Mouse (Mus musculus): ENCODE measurements around the gene Tppp3. TPM values are rescaled to one million over a fixed set of nuclear protein-coding genes. Genes with fewer than 3 reads are reported as not detected.

The Tppp3 gene
- polyA plus RNA-seq, 1 experiment from 2014 or later, result 106 TPM

DNA sequence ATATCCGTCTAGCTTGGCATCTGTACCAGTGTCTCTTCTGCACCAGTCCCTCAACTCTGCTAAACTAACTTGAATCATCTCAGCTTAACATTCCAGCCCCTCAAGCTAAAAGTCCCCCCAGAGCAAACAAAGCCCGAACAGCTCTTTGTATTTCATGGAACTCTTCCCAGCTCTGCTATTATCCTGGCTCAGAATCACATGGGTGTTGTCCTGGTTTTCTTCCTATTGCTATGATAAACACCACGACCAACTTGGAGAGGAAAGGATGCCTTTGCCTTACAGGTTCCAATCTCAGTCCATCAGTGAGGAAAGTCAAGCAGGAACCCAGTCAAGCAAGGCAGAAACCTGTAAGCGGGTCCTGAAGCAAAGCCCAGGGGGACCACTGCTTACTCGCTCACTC, 37.8 kb downstream of the Tppp3 start:
- WGBS, result 32% methylated on average over 5 of the region's 5 CpGs

GRCm38 (mm10) chr8:105433021-105433420, 38.3 kb downstream of the Tppp3 start:
- H3K27me3 ChIP-seq (ENCODE audit: control insufficient read depth, insufficient read depth, low read length), result no peaks in the 10 kb centered on the region
- peak overlapping the region; percentile 52 for H3K27ac ChIP-seq (ENCODE audit: low read depth, low read length)
- no peaks in the 10 kb centered on the region for H3K9me3 ChIP-seq (ENCODE audit: control insufficient read depth, low read length)
- H3K36me3 ChIP-seq (ENCODE audit: control insufficient read depth, insufficient read depth, low read length), result no peaks in the 10 kb centered on the region
- no peak overlapping the region for H3K4me2 ChIP-seq
- H3K9ac ChIP-seq (ENCODE audit: low read length), result no peak overlapping the region
- 43% methylated on average over 6 of the region's 6 CpGs for WGBS
- no peak overlapping the region for H3K4me3 ChIP-seq (ENCODE audit: low read depth, low read length)
- DNase-seq (ENCODE audit: low spot score, missing footprints) (no peak), ATAC-seq (ENCODE audit: low FRiP score) (no peak)
- H3K4me1 ChIP-seq (ENCODE audit: control insufficient read depth, insufficient read depth, low read length), result peaks cover 11% of the 10 kb centered on the region

More for the DNA sequence above, 37.8 kb downstream of the Tppp3 start:
- Histone ChIP-seq H3K4me2 (no peak overlapping the region), H3K9ac (ENCODE audit: low read length) (no peak overlapping the region), H3K27ac (ENCODE audit: low read depth, low read length) (peak overlapping the region; percentile 52), H3K4me1 (ENCODE audit: control insufficient read depth, insufficient read depth, low read length) (peaks cover 11% of the 10 kb centered on the region), H3K4me3 (ENCODE audit: low read depth, low read length) (no peak overlapping the region), H3K9me3 (ENCODE audit: control insufficient read depth, low read length) (no peaks in the 10 kb centered on the region), H3K36me3 (ENCODE audit: control insufficient read depth, insufficient read depth, low read length) (no peaks in the 10 kb centered on the region), H3K27me3 (ENCODE audit: control insufficient read depth, insufficient read depth, low read length) (no peaks in the 10 kb centered on the region)
- ATAC-seq (ENCODE audit: low FRiP score) (0 out of 2 replicates have a peak, but pooled peaks have one; percentile 46), DNase-seq (ENCODE audit: low spot score, missing footprints) (no peak)

- Histone ChIP-seq H3K27me3 (ENCODE audit: control insufficient read depth, insufficient read depth, low read length) (no peaks in the 10 kb centered on the region), H3K9me3 (ENCODE audit: control insufficient read depth, low read length) (no peaks in the 10 kb centered on the region), H3K4me2 (no peak overlapping the region), H3K4me1 (ENCODE audit: control insufficient read depth, insufficient read depth, low read length) (peaks cover 11% of the 10 kb centered on the region), H3K27ac (ENCODE audit: low read depth, low read length) (no peak overlapping the region; the same call in 1 of the 2 replicates), H3K4me3 (ENCODE audit: low read depth, low read length) (no peak overlapping the region), H3K9ac (ENCODE audit: low read length) (no peak overlapping the region), H3K36me3 (ENCODE audit: control insufficient read depth, insufficient read depth, low read length) (no peaks in the 10 kb centered on the region)
- no peak for DNase-seq (ENCODE audit: low spot score, missing footprints)
- 67% methylated on average over 7 of the region's 7 CpGs for WGBS
- ATAC-seq (ENCODE audit: low FRiP score), result 0 out of 2 replicates have a peak, but pooled peaks have one; percentile 40
Measured at GRCm38 (mm10) chr8:105431743-105432515, 39.4 kb downstream of the Tppp3 start.

DNA sequence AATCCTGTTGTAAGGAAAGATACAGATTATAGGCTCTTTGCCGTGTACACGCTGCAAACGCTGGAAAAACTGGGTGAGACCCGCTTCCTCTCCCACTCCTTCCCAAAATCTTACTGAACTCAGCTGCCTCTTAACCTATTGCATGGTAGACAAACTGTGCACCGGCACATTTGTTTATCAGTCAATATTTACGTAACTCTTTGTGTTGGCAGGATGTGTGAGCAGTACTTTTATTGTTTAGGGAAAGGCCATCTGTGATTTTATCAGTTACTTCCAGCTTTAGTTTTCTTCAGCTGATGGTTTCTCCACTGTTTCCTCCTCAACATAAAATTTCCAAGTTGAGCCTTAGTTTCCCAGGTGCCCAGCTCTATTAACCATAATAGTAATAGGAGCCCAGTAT, 44.4 kb downstream of the Tppp3 start:
- H3K4me2 ChIP-seq, result no peak overlapping the region
- no peaks in the 10 kb centered on the region for H3K36me3 ChIP-seq (ENCODE audit: control insufficient read depth, insufficient read depth, low read length)
- ATAC-seq (ENCODE audit: low FRiP score) (no peak), DNase-seq (ENCODE audit: low spot score, missing footprints) (no peak)
- 80% methylated on average over 6 of the region's 6 CpGs for WGBS
- H3K4me3 ChIP-seq (ENCODE audit: low read depth, low read length), result no peak overlapping the region
- no peaks in the 10 kb centered on the region for H3K9me3 ChIP-seq (ENCODE audit: control insufficient read depth, low read length)
- no peaks in the 10 kb centered on the region for H3K27me3 ChIP-seq (ENCODE audit: control insufficient read depth, insufficient read depth, low read length)
- H3K27ac ChIP-seq (ENCODE audit: low read depth, low read length), result no peak overlapping the region
- H3K4me1 ChIP-seq (ENCODE audit: control insufficient read depth, insufficient read depth, low read length), result no peaks in the 10 kb centered on the region
- H3K9ac ChIP-seq (ENCODE audit: low read length), result no peak overlapping the region

- H3K4me3 ChIP-seq (ENCODE audit: low read depth, low read length), result no peak overlapping the region
- ATAC-seq (ENCODE audit: low FRiP score), result no peak
- no peaks in the 10 kb centered on the region for H3K27me3 ChIP-seq (ENCODE audit: control insufficient read depth, insufficient read depth, low read length)
- WGBS, result 78% methylated on average over 1 of the region's 1 CpGs
- no peak overlapping the region for H3K27ac ChIP-seq (ENCODE audit: low read depth, low read length)
- H3K4me1 ChIP-seq (ENCODE audit: control insufficient read depth, insufficient read depth, low read length), result no peaks in the 10 kb centered on the region
- peak; percentile 26 for DNase-seq (ENCODE audit: low spot score, missing footprints)
- no peak overlapping the region for H3K9ac ChIP-seq (ENCODE audit: low read length)
- no peaks in the 10 kb centered on the region for H3K36me3 ChIP-seq (ENCODE audit: control insufficient read depth, insufficient read depth, low read length)
- no peak overlapping the region for H3K4me2 ChIP-seq
- no peaks in the 10 kb centered on the region for H3K9me3 ChIP-seq (ENCODE audit: control insufficient read depth, low read length)
Measured at GRCm38 (mm10) chr8:105422006-105422405, 49.3 kb downstream of the Tppp3 start.

- Histone ChIP-seq H3K36me3 (ENCODE audit: control insufficient read depth, insufficient read depth, low read length) (no peaks in the 10 kb centered on the region), H3K27me3 (ENCODE audit: control insufficient read depth, insufficient read depth, low read length) (no peaks in the 10 kb centered on the region), H3K4me1 (ENCODE audit: control insufficient read depth, insufficient read depth, low read length) (no peaks in the 10 kb centered on the region), H3K9ac (ENCODE audit: low read length) (no peak overlapping the region), H3K9me3 (ENCODE audit: control insufficient read depth, low read length) (no peaks in the 10 kb centered on the region), H3K4me3 (ENCODE audit: low read depth, low read length) (no peak overlapping the region), H3K4me2 (no peak overlapping the region), H3K27ac (ENCODE audit: low read depth, low read length) (no peak overlapping the region)
- peak; percentile 6 for DNase-seq (ENCODE audit: low spot score, missing footprints)
- ATAC-seq (ENCODE audit: low FRiP score), result no peak
- WGBS, result 90% methylated on average over 4 of the region's 4 CpGs
Measured at GRCm38 (mm10) chr8:105419800-105420199, 51.5 kb downstream of the Tppp3 start.

- ATAC-seq (ENCODE audit: low FRiP score) (no peak), DNase-seq (ENCODE audit: low spot score, missing footprints) (peak; percentile 81)
- Histone ChIP-seq H3K9me3 (ENCODE audit: control insufficient read depth, low read length) (no peaks in the 10 kb centered on the region), H3K9ac (ENCODE audit: low read length) (no peak overlapping the region), H3K36me3 (ENCODE audit: control insufficient read depth, insufficient read depth, low read length) (no peaks in the 10 kb centered on the region), H3K4me1 (ENCODE audit: control insufficient read depth, insufficient read depth, low read length) (no peaks in the 10 kb centered on the region), H3K4me2 (no peak overlapping the region), H3K27ac (ENCODE audit: low read depth, low read length) (no peak overlapping the region), H3K27me3 (ENCODE audit: control insufficient read depth, insufficient read depth, low read length) (no peaks in the 10 kb centered on the region), H3K4me3 (ENCODE audit: low read depth, low read length) (no peak overlapping the region)
- 76% methylated on average over 2 of the region's 2 CpGs for whole genome bisulfite sequencing
Measured at GRCm38 (mm10) chr8:105418992-105419391, 52.3 kb downstream of the Tppp3 start.

Other genes with a start within 250 kb of the Tppp3 start
- 32.3 and 32.9 TPM in 2 replicates for gene D230025D16Rik, start 246.4 kb downstream of the Tppp3 start, polyA plus RNA-seq (2014; fragmentation: Nextera tagmentation; extraction: Ambion mirVana)
- 5.6 and 6.1 TPM in 2 replicates for gene B3gnt9, start 216.4 kb downstream of the Tppp3 start, polyA plus RNA-seq (2014; fragmentation: Nextera tagmentation; extraction: Ambion mirVana)
- 11.3 and 15.0 TPM in 2 replicates for gene Tradd, start 206.9 kb downstream of the Tppp3 start, polyA plus RNA-seq (2014; fragmentation: Nextera tagmentation; extraction: Ambion mirVana)
- gene Fbxl8, start 206.9 kb downstream of the Tppp3 start, polyA plus RNA-seq (2014; fragmentation: Nextera tagmentation; extraction: Ambion mirVana), result 0.84 and 1.5 TPM in 2 replicates
- not detected in 2 replicates for gene Hsf4, start 201.7 kb downstream of the Tppp3 start, polyA plus RNA-seq (2014; fragmentation: Nextera tagmentation; extraction: Ambion mirVana)
- 2.0 and 3.2 TPM in 2 replicates for gene Nol3, start 195.4 kb downstream of the Tppp3 start, polyA plus RNA-seq (2014; fragmentation: Nextera tagmentation; extraction: Ambion mirVana)
- 34.2 and 34.4 TPM in 2 replicates for gene 4931428F04Rik, start 181.7 kb downstream of the Tppp3 start, polyA plus RNA-seq (2014; fragmentation: Nextera tagmentation; extraction: Ambion mirVana)
- gene Exoc3l, start 175.4 kb downstream of the Tppp3 start, polyA plus RNA-seq (2014; fragmentation: Nextera tagmentation; extraction: Ambion mirVana), result 6.4 and 8.6 TPM in 2 replicates
- 94.9 and 101 TPM in 2 replicates for gene E2f4, start 173.9 kb downstream of the Tppp3 start, polyA plus RNA-seq (2014; fragmentation: Nextera tagmentation; extraction: Ambion mirVana)
- gene Elmo3, start 165.9 kb downstream of the Tppp3 start, polyA plus RNA-seq (2014; fragmentation: Nextera tagmentation; extraction: Ambion mirVana), result 0.81 and 1.8 TPM in 2 replicates
- 0.91 and 1.1 TPM in 2 replicates for gene Lrrc29, start 145.2 kb downstream of the Tppp3 start, polyA plus RNA-seq (2014; fragmentation: Nextera tagmentation; extraction: Ambion mirVana)
- gene Tmem208, start 145.2 kb downstream of the Tppp3 start, polyA plus RNA-seq (2014; fragmentation: Nextera tagmentation; extraction: Ambion mirVana), result 87.6 and 91.4 TPM in 2 replicates
- 1.6 and 2.0 TPM in 2 replicates for gene Fhod1, start 123.6 kb downstream of the Tppp3 start, polyA plus RNA-seq (2014; fragmentation: Nextera tagmentation; extraction: Ambion mirVana)
- 2.9 and 3.2 TPM in 2 replicates for gene Slc9a5, start 122.7 kb downstream of the Tppp3 start, polyA plus RNA-seq (2014; fragmentation: Nextera tagmentation; extraction: Ambion mirVana)
- gene Plekhg4, start 98.3 kb downstream of the Tppp3 start, polyA plus RNA-seq (2014; fragmentation: Nextera tagmentation; extraction: Ambion mirVana), result 0.55 and 0.61 TPM in 2 replicates
- not detected in 2 replicates for gene Kctd19, start 58.0 kb downstream of the Tppp3 start, polyA plus RNA-seq (2014; fragmentation: Nextera tagmentation; extraction: Ambion mirVana)
- 1.9 and 2.7 TPM in 2 replicates for gene Lrrc36, start 58.0 kb downstream of the Tppp3 start, polyA plus RNA-seq (2014; fragmentation: Nextera tagmentation; extraction: Ambion mirVana)
- 14.5 and 19.0 TPM in 2 replicates for gene Zdhhc1, start 25.4 kb upstream of the Tppp3 start, polyA plus RNA-seq (2014; fragmentation: Nextera tagmentation; extraction: Ambion mirVana)
- gene Hsd11b2, start 47.2 kb upstream of the Tppp3 start, polyA plus RNA-seq (2014; fragmentation: Nextera tagmentation; extraction: Ambion mirVana), result 19.8 and 24.3 TPM in 2 replicates
- gene Atp6v0d1, start 94.5 kb upstream of the Tppp3 start, polyA plus RNA-seq (2014; fragmentation: Nextera tagmentation; extraction: Ambion mirVana), result 121 and 129 TPM in 2 replicates
- gene Ripor1, start 133.7 kb upstream of the Tppp3 start, polyA plus RNA-seq (2014; fragmentation: Nextera tagmentation; extraction: Ambion mirVana), result 10.5 and 12.9 TPM in 2 replicates
- gene Ctcf, start 165.0 kb upstream of the Tppp3 start, polyA plus RNA-seq (2014; fragmentation: Nextera tagmentation; extraction: Ambion mirVana), result 112 and 115 TPM in 2 replicates
- gene Agrp, start 165.9 kb upstream of the Tppp3 start, polyA plus RNA-seq (2014; fragmentation: Nextera tagmentation; extraction: Ambion mirVana), result 0.56 and 0.68 TPM in 2 replicates
- 2.1 and 3.3 TPM in 2 replicates for gene Carmil2, start 214.7 kb upstream of the Tppp3 start, polyA plus RNA-seq (2014; fragmentation: Nextera tagmentation; extraction: Ambion mirVana)
- gene Acd, start 229.6 kb upstream of the Tppp3 start, polyA plus RNA-seq (2014; fragmentation: Nextera tagmentation; extraction: Ambion mirVana), result 63.2 and 66.8 TPM in 2 replicates
- 22.2 and 26.2 TPM in 2 replicates for gene Pard6a, start 229.6 kb upstream of the Tppp3 start, polyA plus RNA-seq (2014; fragmentation: Nextera tagmentation; extraction: Ambion mirVana)
- gene 4933405L10Rik, start 236.1 kb upstream of the Tppp3 start, polyA plus RNA-seq (2014; fragmentation: Nextera tagmentation; extraction: Ambion mirVana), result not detected in 2 replicates
- 33.7 and 33.9 TPM in 2 replicates for gene Enkd1, start 236.7 kb upstream of the Tppp3 start, polyA plus RNA-seq (2014; fragmentation: Nextera tagmentation; extraction: Ambion mirVana)